Mouse (Mus musculus): Measurements from ENCODE around the gene Ugt1a9.
"Not testable (repeated sequence)": the region's sequence is repeated elsewhere in the genome, so short reads cannot be mapped to it uniquely, and the experiment has no call there.

GRCm38 (mm10) chr1:88047408-88047807, 23.2 kb upstream of the Ugt1a9 start:
- TF ChIP-seq CTCF (IDR thresholded peaks at IDR 0.05; ENCODE audit: control insufficient read depth, insufficient read depth, low read length); POLR2A (IDR thresholded peaks at IDR 0.05; ENCODE audit: borderline replicate concordance, control insufficient read depth, low read depth, low read length): not testable (repeated sequence)
